Comparison of ENCODE assay signal across 9 mouse cellular contexts in the genomic region with DNA sequence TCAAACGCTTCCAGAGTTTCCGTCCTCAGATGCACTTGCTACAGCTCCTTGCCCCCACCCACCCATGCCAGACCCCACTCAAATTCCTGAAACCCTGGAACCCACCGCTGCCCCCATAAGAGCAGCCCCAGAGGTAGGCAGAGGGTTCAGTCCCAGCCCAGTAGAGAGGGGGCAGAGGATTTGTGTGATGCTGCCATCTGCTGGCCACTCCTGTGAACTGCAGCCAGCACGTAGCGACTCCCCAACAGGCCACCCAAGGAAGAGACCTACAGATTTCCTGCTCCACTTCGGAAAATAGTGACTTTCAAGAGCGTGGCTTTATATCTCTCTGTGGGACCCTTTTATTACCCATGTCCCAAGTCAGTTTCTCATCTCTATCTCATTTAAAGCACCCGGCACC. TPM values are rescaled to one million over a fixed set of nuclear protein-coding genes. Genes with fewer than 3 reads are reported as not detected.
A peak's percentile ranks its signal among the peaks of the same experiment; 100 is the strongest.
DNase-seq lines count a peak whose midpoint lies in the region; ATAC-seq lines count a peak whose summit lies in the region.
"Had no signal": no experiment of that assay in that cellular context is flagged by ENCODE, and none has a peak within 500 bp of the region (broad histone marks: within the 10 kb centered on the region; RNA-seq: fewer than 3 reads in every experiment).

No protein-coding gene starts in this region.

- no peak overlapping the region for H3K4me3 ChIP-seq in hindbrain, embryonic 10.5 days
- H3K4me3 ChIP-seq in hindbrain, embryonic 16.5 days (ENCODE audit: low read length) = no peak overlapping the region
- H3K4me3 ChIP-seq: midbrain, embryonic 12.5 days had no signal

- DNase-seq in hindbrain, embryonic 10.5 days (ENCODE audit: low spot score) = peak; percentile 78
- DNase-seq in CD4-positive helper T cell, adult 2 months (ENCODE audit: low read depth, low spot score) = peak; percentile 56
- peak; percentile 38 for DNase-seq in adrenal gland, adult 2 months
- DNase-seq in kidney, postnatal 36 days = peak; percentile 14 to 68
- DNase-seq in testis, postnatal 10 days (ENCODE audit: low spot score) = peak; percentile 78

- H3K9ac ChIP-seq in hindbrain, embryonic 16.5 days (ENCODE audit: low read depth, low read length) = no peak overlapping the region
- H3K9ac ChIP-seq: midbrain, embryonic 12.5 days had no signal

- H3K4me2 ChIP-seq in hindbrain, embryonic 16.5 days (ENCODE audit: low read length) = no peak overlapping the region
- H3K4me2 ChIP-seq: midbrain, embryonic 12.5 days had no signal

- no peak for ATAC-seq in hindbrain, embryonic 16.5 days
- ATAC-seq in erythroblast, adult 5-6 weeks (replicated peaks; ENCODE audit: low FRiP score, poor library complexity, severe bottlenecking) = peak; percentile 69
- peak; percentile 83 for ATAC-seq in megakaryocyte, adult 5-6 weeks (ENCODE audit: poor library complexity, severe bottlenecking)

- H3K36me3 ChIP-seq in hindbrain, embryonic 10.5 days = no peaks in the 10 kb centered on the region
- H3K36me3 ChIP-seq in hindbrain, embryonic 16.5 days (ENCODE audit: control insufficient read depth, insufficient read depth, low read length) = no peaks in the 10 kb centered on the region
- H3K36me3 ChIP-seq: midbrain, embryonic 12.5 days had no signal

- peaks cover 62% of the 10 kb centered on the region for H3K4me1 ChIP-seq in hindbrain, embryonic 10.5 days (replicated peaks)
- H3K4me1 ChIP-seq in hindbrain, embryonic 16.5 days (ENCODE audit: control insufficient read depth, insufficient read depth, low read depth, low read length) = peaks cover 21% of the 10 kb centered on the region

- no peaks in the 10 kb centered on the region for H3K9me3 ChIP-seq in hindbrain, embryonic 10.5 days
- H3K9me3 ChIP-seq in hindbrain, embryonic 16.5 days (ENCODE audit: control insufficient read depth, low read length) = no peaks in the 10 kb centered on the region
- H3K9me3 ChIP-seq: midbrain, embryonic 12.5 days had no signal

- WGBS in hindbrain, embryonic 10.5 days = 23% methylated on average over 8 of the region's 8 CpGs
- 24% methylated on average over 8 of the region's 8 CpGs for WGBS in hindbrain, embryonic 16.5 days

- H3K27me3 ChIP-seq in hindbrain, embryonic 10.5 days (ENCODE audit: insufficient read depth, poor library complexity, severe bottlenecking) = no peaks in the 10 kb centered on the region
- H3K27me3 ChIP-seq in hindbrain, embryonic 16.5 days (replicated peaks; ENCODE audit: control insufficient read depth, insufficient read depth, low read length) = no peaks in the 10 kb centered on the region

- H3K27ac ChIP-seq in hindbrain, embryonic 10.5 days = 0 out of 2 replicates have a peak overlapping the region, but pooled peaks have one; percentile 3
- H3K27ac ChIP-seq in hindbrain, embryonic 16.5 days (ENCODE audit: low read depth, low read length) = no peak overlapping the region
- H3K27ac ChIP-seq: midbrain, embryonic 12.5 days had no signal

RNA-seq across cellular contexts. Expression of a gene that starts 42.2 kb away (rescaled TPM):
- 0.35 and 1.4 TPM in 2 replicates for polyA plus RNA-seq in hindbrain, embryonic 10.5 days (2016; fragmentation: Nextera tagmentation; extraction: Ambion mirVana)
- polyA plus RNA-seq in hindbrain, embryonic 16.5 days (2015; fragmentation: Nextera tagmentation; extraction: Ambion mirVana) = 1.2 and 1.3 TPM in 2 replicates
- total RNA-seq in adrenal gland, adult 2 months (2021) = 10 to 100 TPM; 70.5 to 74.9 TPM
- 58.4 and 91.5 TPM in 2 replicates for polyA plus RNA-seq in adrenal gland, adult 2 months (2012; rRNA removed)
- total RNA-seq in erythroblast, adult 5-6 weeks (2015; ENCODE audit: low replicate concordance) = 3.3 TPM in 1 of 2 replicates, not detected in the other
- not detected in 2 replicates for total RNA-seq in erythroblast, adult 5-6 weeks (2017; ENCODE audit: low replicate concordance)
- total RNA-seq in megakaryocyte, adult 5-6 weeks (2015) = 5.2 and 8.4 TPM in 2 replicates
- total RNA-seq in megakaryocyte, adult 5-6 weeks (2017) = 3.3 and 3.7 TPM in 2 replicates

RNA-seq across cellular contexts. Expression of a gene that starts 45.5 kb away (rescaled TPM):
- 0.19 and 0.42 TPM in 2 replicates for polyA plus RNA-seq in hindbrain, embryonic 10.5 days (2016; fragmentation: Nextera tagmentation; extraction: Ambion mirVana)
- polyA plus RNA-seq in hindbrain, embryonic 16.5 days (2015; fragmentation: Nextera tagmentation; extraction: Ambion mirVana) = 6.6 and 7.7 TPM in 2 replicates
- 1 to 10 TPM; 2.9 to 3.2 TPM for total RNA-seq in adrenal gland, adult 2 months (2021)
- 5.3 and 6.7 TPM in 2 replicates for polyA plus RNA-seq in adrenal gland, adult 2 months (2012; rRNA removed)
- total RNA-seq in erythroblast, adult 5-6 weeks (2015; ENCODE audit: low replicate concordance) = not detected in 2 replicates
- total RNA-seq in erythroblast, adult 5-6 weeks (2017; ENCODE audit: low replicate concordance) = not detected in 2 replicates
- 2.4 and 4.2 TPM in 2 replicates for total RNA-seq in megakaryocyte, adult 5-6 weeks (2015)
- 1.2 and 2.3 TPM in 2 replicates for total RNA-seq in megakaryocyte, adult 5-6 weeks (2017)

Comparison
In these comparisons a context has a peak if more than half of its experiments do, and no peak if none do; other contexts are left out.
1. RNA of a gene that starts 42.2 kb away (total RNA-seq): 70.5 to 74.9 TPM in adrenal gland, adult 2 months; 3.3 to 8.4 TPM in megakaryocyte, adult 5-6 weeks and 3.3 TPM in erythroblast, adult 5-6 weeks; every median in the first group is over 4 times any median in the second.
2. Peak in every context shown above with its lines, with median percentiles within 50 percentile points of each other: DNase-seq.